Mouse (Mus musculus): ENCODE measurements at regions not wholly inside any gene's neighbourhood (a gene's known extent, or its start where the extent isn't known, plus 50 kb on each side); places are given as distances from the start of the nearest gene placed in this dataset.
A peak's percentile ranks its signal among the peaks of the same experiment; 100 is the strongest.

- no peaks in the 10 kb centered on the region for H3K27me3 ChIP-seq (ENCODE audit: control insufficient read depth, insufficient read depth, low read length)
- DNase-seq (ENCODE audit: extremely low read depth, low read depth, low spot score) = no peak
- TF ChIP-seq POLR2A (IDR thresholded peaks at IDR 0.05; ENCODE audit: extremely low read depth, insufficient read depth, low read length) (no peak), CTCF (IDR thresholded peaks at IDR 0.05; ENCODE audit: low read depth, low read length) (no peak)
- no peak overlapping the region for H3K4me3 ChIP-seq (ENCODE audit: insufficient read depth, low read depth, low read length)
- H3K27ac ChIP-seq (replicated peaks; ENCODE audit: insufficient read depth, low read depth, low read length) = no peak overlapping the region
- H3K36me3 ChIP-seq (ENCODE audit: control insufficient read depth, insufficient read depth, low read length) = no peaks in the 10 kb centered on the region
- H3K9ac ChIP-seq (ENCODE audit: low read depth, low read length) = no peak overlapping the region
- no peaks in the 10 kb centered on the region for H3K79me2 ChIP-seq (ENCODE audit: control insufficient read depth, insufficient read depth, low read length)
- no peaks in the 10 kb centered on the region for H3K4me1 ChIP-seq (ENCODE audit: control insufficient read depth, insufficient read depth, low read length)
Observed at GRCm38 (mm10) chr3:61503178-61503577, 137.4 kb upstream of the B430305J03Rik start.

GRCm38 (mm10) chr3:61494835-61495234 is 129.1 kb upstream of the B430305J03Rik start:
- H3K27ac ChIP-seq (replicated peaks; ENCODE audit: insufficient read depth, low read depth, low read length) = no peak overlapping the region
- no peak for DNase-seq (ENCODE audit: extremely low read depth, low read depth, low spot score)
- no peaks in the 10 kb centered on the region for H3K4me1 ChIP-seq (ENCODE audit: control insufficient read depth, insufficient read depth, low read length)
- no peaks in the 10 kb centered on the region for H3K36me3 ChIP-seq (ENCODE audit: control insufficient read depth, insufficient read depth, low read length)
- no peak overlapping the region for H3K9ac ChIP-seq (ENCODE audit: low read depth, low read length)
- TF ChIP-seq POLR2A (IDR thresholded peaks at IDR 0.05; ENCODE audit: extremely low read depth, insufficient read depth, low read length) = no peak
- no peak for TF ChIP-seq CTCF (IDR thresholded peaks at IDR 0.05; ENCODE audit: low read depth, low read length)
- H3K27me3 ChIP-seq (ENCODE audit: control insufficient read depth, insufficient read depth, low read length) = no peaks in the 10 kb centered on the region
- 82% methylated on average over 2 of the region's 2 CpGs for WGBS
- no peak overlapping the region for H3K4me3 ChIP-seq (ENCODE audit: insufficient read depth, low read depth, low read length)
- no peaks in the 10 kb centered on the region for H3K79me2 ChIP-seq (ENCODE audit: control insufficient read depth, insufficient read depth, low read length)

- H3K36me3 ChIP-seq (ENCODE audit: control insufficient read depth, insufficient read depth, low read length) = no peaks in the 10 kb centered on the region
- TF ChIP-seq POLR2A (IDR thresholded peaks at IDR 0.05; ENCODE audit: extremely low read depth, insufficient read depth, low read length) = no peak
- no peak for TF ChIP-seq CTCF (IDR thresholded peaks at IDR 0.05; ENCODE audit: low read depth, low read length)
- H3K4me1 ChIP-seq (ENCODE audit: control insufficient read depth, insufficient read depth, low read length) = no peaks in the 10 kb centered on the region
- H3K9ac ChIP-seq (ENCODE audit: low read depth, low read length) = no peak overlapping the region
- no peaks in the 10 kb centered on the region for H3K79me2 ChIP-seq (ENCODE audit: control insufficient read depth, insufficient read depth, low read length)
- WGBS = 90% methylated on average over 5 of the region's 5 CpGs
- no peak for DNase-seq (ENCODE audit: extremely low read depth, low read depth, low spot score)
- H3K27me3 ChIP-seq (ENCODE audit: control insufficient read depth, insufficient read depth, low read length) = no peaks in the 10 kb centered on the region
- H3K4me3 ChIP-seq (ENCODE audit: insufficient read depth, low read depth, low read length) = no peak overlapping the region
- no peak overlapping the region for H3K27ac ChIP-seq (replicated peaks; ENCODE audit: insufficient read depth, low read depth, low read length)
Observed at GRCm38 (mm10) chr3:61486808-61487389, 121.1 kb upstream of the B430305J03Rik start.

GRCm38 (mm10) chr3:61478861-61479584 is 113.3 kb upstream of the B430305J03Rik start:
- Histone ChIP-seq H3K27ac (replicated peaks; ENCODE audit: insufficient read depth, low read depth, low read length) (no peak overlapping the region), H3K79me2 (ENCODE audit: control insufficient read depth, insufficient read depth, low read length) (no peaks in the 10 kb centered on the region), H3K4me3 (ENCODE audit: insufficient read depth, low read depth, low read length) (no peak overlapping the region), H3K4me1 (ENCODE audit: control insufficient read depth, insufficient read depth, low read length) (no peaks in the 10 kb centered on the region), H3K9ac (ENCODE audit: low read depth, low read length) (no peak overlapping the region), H3K36me3 (ENCODE audit: control insufficient read depth, insufficient read depth, low read length) (no peaks in the 10 kb centered on the region), H3K27me3 (ENCODE audit: control insufficient read depth, insufficient read depth, low read length) (no peaks in the 10 kb centered on the region)
- no peak for DNase-seq (ENCODE audit: extremely low read depth, low read depth, low spot score)
- TF ChIP-seq CTCF (IDR thresholded peaks at IDR 0.05; ENCODE audit: low read depth, low read length) (no peak), POLR2A (IDR thresholded peaks at IDR 0.05; ENCODE audit: extremely low read depth, insufficient read depth, low read length) (no peak)
- WGBS = 57% methylated on average over 3 of the region's 3 CpGs

GRCm38 (mm10) chr3:61475018-61475417 is 109.3 kb upstream of the B430305J03Rik start:
- DNase-seq (ENCODE audit: extremely low read depth, low read depth, low spot score) = no peak
- H3K9ac ChIP-seq (ENCODE audit: low read depth, low read length) = no peak overlapping the region
- H3K36me3 ChIP-seq (ENCODE audit: control insufficient read depth, insufficient read depth, low read length) = no peaks in the 10 kb centered on the region
- TF ChIP-seq CTCF (IDR thresholded peaks at IDR 0.05; ENCODE audit: low read depth, low read length) (no peak), POLR2A (IDR thresholded peaks at IDR 0.05; ENCODE audit: extremely low read depth, insufficient read depth, low read length) (no peak)
- H3K79me2 ChIP-seq (ENCODE audit: control insufficient read depth, insufficient read depth, low read length) = no peaks in the 10 kb centered on the region
- H3K4me1 ChIP-seq (ENCODE audit: control insufficient read depth, insufficient read depth, low read length) = no peaks in the 10 kb centered on the region
- no peak overlapping the region for H3K27ac ChIP-seq (replicated peaks; ENCODE audit: insufficient read depth, low read depth, low read length)
- no peaks in the 10 kb centered on the region for H3K27me3 ChIP-seq (ENCODE audit: control insufficient read depth, insufficient read depth, low read length)
- H3K4me3 ChIP-seq (ENCODE audit: insufficient read depth, low read depth, low read length) = no peak overlapping the region
- 21% methylated on average over 2 of the region's 2 CpGs for WGBS

GRCm38 (mm10) chr3:61467158-61467557 is 101.4 kb upstream of the B430305J03Rik start:
- H3K4me3 ChIP-seq (ENCODE audit: insufficient read depth, low read depth, low read length) = no peak overlapping the region
- H3K79me2 ChIP-seq (ENCODE audit: control insufficient read depth, insufficient read depth, low read length) = no peaks in the 10 kb centered on the region
- H3K27ac ChIP-seq (replicated peaks; ENCODE audit: insufficient read depth, low read depth, low read length) = no peak overlapping the region
- TF ChIP-seq POLR2A (IDR thresholded peaks at IDR 0.05; ENCODE audit: extremely low read depth, insufficient read depth, low read length) (no peak), CTCF (IDR thresholded peaks at IDR 0.05; ENCODE audit: low read depth, low read length) (peak; percentile 29; the same call in 1 of the 2 replicates)
- H3K36me3 ChIP-seq (ENCODE audit: control insufficient read depth, insufficient read depth, low read length) = no peaks in the 10 kb centered on the region
- no peaks in the 10 kb centered on the region for H3K27me3 ChIP-seq (ENCODE audit: control insufficient read depth, insufficient read depth, low read length)
- no peak for DNase-seq (ENCODE audit: extremely low read depth, low read depth, low spot score)
- WGBS = 35% methylated on average over 3 of the region's 3 CpGs
- H3K4me1 ChIP-seq (ENCODE audit: control insufficient read depth, insufficient read depth, low read length) = no peaks in the 10 kb centered on the region
- no peak overlapping the region for H3K9ac ChIP-seq (ENCODE audit: low read depth, low read length)
